Mouse (Mus musculus) bone marrow, adult 2 months (tissue): ENCODE measurements around the gene Mindy4.

Source experiments
- CTCF ChIP-seq: fragments of 200-500 bp; IDR thresholded peaks from 2 replicates; pipeline ENCODE4 v1.5.1; 2011; ENCODE audit warnings: low read length, control low read depth; ENCODE audit not compliant: control insufficient read depth, insufficient read depth
- POLR2A ChIP-seq: fragments of 200-500 bp; IDR thresholded peaks from 2 replicates; pipeline ENCODE4 v1.6.1; 2011; ENCODE audit warnings: low read depth, mild to moderate bottlenecking, control low read depth, low read length, borderline replicate concordance; ENCODE audit not compliant: control insufficient read depth

- TF ChIP-seq CTCF (no peak), POLR2A (no peak)
Observed at GRCm38 (mm10) chr6:55218232-55218631, 15.0 kb downstream of the Mindy4 start.
